Mouse (Mus musculus): ENCODE results near the gene Pik3r1.

- TF ChIP-seq CTCF (IDR thresholded peaks at IDR 0.05; ENCODE audit: extremely low read depth, insufficient read depth, insufficient read length, insufficient replicate concordance) (no peak), POLR2A (IDR thresholded peaks at IDR 0.05; ENCODE audit: low read depth, low read length) (no peak)
Observed at GRCm38 (mm10) chr13:101711301-101711700, 56.7 kb downstream of the Pik3r1 start.

Measured in spleen, adult 2 months (tissue).